Mouse (Mus musculus) midbrain, embryonic 14.5 days (tissue): ENCODE data around the gene Slc6a11. TPM values are rescaled to one million over a fixed set of nuclear protein-coding genes. Genes with fewer than 3 reads are reported as not detected.

Source experiments
- ATAC-seq: fragments of 200-750 bp; cut with Nextera tagmentation; 2 replicates; pipeline ENCODE4 v1.8.0; 2017; ENCODE audit warnings: moderate number of reproducible peaks, moderate library complexity; ENCODE audit not compliant: low FRiP score, low TSS enrichment
- DNase-seq: peaks from one replicate; pipeline ENCODE4 v3.0.0-alpha.2; 2015
- H3K27ac ChIP-seq: fragments of 300-500 bp; sonication (generic); replicated peaks from 2 replicates; pipeline ENCODE4 v1.5.1; 2014; ENCODE audit warnings: mild to moderate bottlenecking, low read depth, low read length, moderate library complexity
- H3K27me3 ChIP-seq: fragments of 300-500 bp; sonication (generic); 2 replicates; pipeline ENCODE4 v1.6.1; 2014; ENCODE audit warnings: low read length, control low read depth, mixed read lengths; ENCODE audit not compliant: control insufficient read depth, insufficient read depth
- H3K36me3 ChIP-seq: fragments of 300-500 bp; sonication (generic); 2 replicates; pipeline ENCODE4 v1.6.1; 2014; ENCODE audit warnings: low read length, control low read depth; ENCODE audit not compliant: control insufficient read depth, insufficient read depth
- H3K4me1 ChIP-seq: fragments of 300-500 bp; sonication (generic); 2 replicates; pipeline ENCODE4 v1.6.1; 2014; ENCODE audit warnings: mild to moderate bottlenecking, antibody characterized with exemption, low read length, control low read depth; ENCODE audit not compliant: control insufficient read depth, insufficient read depth
- H3K4me2 ChIP-seq: fragments of 300-500 bp; sonication (generic); 2 replicates; pipeline ENCODE4 v1.6.1; 2014; ENCODE audit warnings: mild to moderate bottlenecking, low read length, moderate library complexity
- H3K4me3 ChIP-seq: fragments of 300-500 bp; sonication (generic); replicated peaks from 2 replicates; pipeline ENCODE4 v1.5.1; 2014; ENCODE audit warnings: low read depth, low read length
- H3K9ac ChIP-seq: fragments of 300-500 bp; sonication (generic); replicated peaks from 2 replicates; pipeline ENCODE4 v1.6.1; 2014; ENCODE audit warnings: mild to moderate bottlenecking, low read length, moderate library complexity
- H3K9me3 ChIP-seq: fragments of 300-500 bp; sonication (generic); 2 replicates; pipeline ENCODE4 v1.6.1; 2016; ENCODE audit warnings: low read length, control low read depth, mixed read lengths; ENCODE audit not compliant: control insufficient read depth
- WGBS: fragments of 180-500 bp; shearing (Covaris S2); extraction: QIAGEN DNeasy Blood & Tissue Kit; methylation state at CpG from one replicate; pipeline ENCODE4 v1.1.7; 2014; 5-methylcytosine and 5-hydroxymethylcytosine counted together
- polyA plus RNA-seq: library from polyadenylated mRNA; unstranded; fragments of >200 nt; fragmentation: Nextera tagmentation; extraction: Ambion mirVana; gene quantifications from 2 replicates; pipeline ENCODE4 v1.2.1, GENCODE M21; 2014

The Slc6a11 gene
- polyA plus RNA-seq, 1 experiment from 2014 or later = 15.0 TPM

DNA sequence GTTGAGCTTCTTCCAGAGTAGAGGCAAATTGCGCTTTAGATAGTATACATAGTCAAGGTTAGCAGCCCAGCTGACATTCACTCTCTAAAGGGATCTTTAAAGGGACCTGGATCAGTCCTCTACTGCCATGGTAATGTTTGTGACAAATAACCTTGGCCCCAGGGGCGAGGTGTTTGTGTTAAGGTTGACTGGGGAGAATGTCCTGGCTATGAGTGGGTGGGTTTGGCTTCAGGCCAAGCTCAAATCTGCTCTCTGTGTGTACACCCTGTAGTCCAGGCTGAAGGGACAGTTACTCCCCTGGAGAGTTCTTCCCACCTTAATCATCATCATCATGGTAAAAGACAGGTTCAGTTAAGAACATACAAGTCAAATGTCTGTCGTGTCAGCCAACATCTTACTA is 97.2 kb downstream of the Slc6a11 start:
- H3K4me1 ChIP-seq = no peaks in the 10 kb centered on the region
- H3K4me2 ChIP-seq = no peak overlapping the region
- no peaks in the 10 kb centered on the region for H3K9me3 ChIP-seq
- no peak overlapping the region for H3K27ac ChIP-seq
- ATAC-seq = no peak
- H3K4me3 ChIP-seq = no peak overlapping the region
- no peak for DNase-seq
- H3K9ac ChIP-seq = no peak overlapping the region
- 80% methylated on average over 3 of the region's 3 CpGs for WGBS
- H3K27me3 ChIP-seq = no peaks in the 10 kb centered on the region
- no peaks in the 10 kb centered on the region for H3K36me3 ChIP-seq

DNA sequence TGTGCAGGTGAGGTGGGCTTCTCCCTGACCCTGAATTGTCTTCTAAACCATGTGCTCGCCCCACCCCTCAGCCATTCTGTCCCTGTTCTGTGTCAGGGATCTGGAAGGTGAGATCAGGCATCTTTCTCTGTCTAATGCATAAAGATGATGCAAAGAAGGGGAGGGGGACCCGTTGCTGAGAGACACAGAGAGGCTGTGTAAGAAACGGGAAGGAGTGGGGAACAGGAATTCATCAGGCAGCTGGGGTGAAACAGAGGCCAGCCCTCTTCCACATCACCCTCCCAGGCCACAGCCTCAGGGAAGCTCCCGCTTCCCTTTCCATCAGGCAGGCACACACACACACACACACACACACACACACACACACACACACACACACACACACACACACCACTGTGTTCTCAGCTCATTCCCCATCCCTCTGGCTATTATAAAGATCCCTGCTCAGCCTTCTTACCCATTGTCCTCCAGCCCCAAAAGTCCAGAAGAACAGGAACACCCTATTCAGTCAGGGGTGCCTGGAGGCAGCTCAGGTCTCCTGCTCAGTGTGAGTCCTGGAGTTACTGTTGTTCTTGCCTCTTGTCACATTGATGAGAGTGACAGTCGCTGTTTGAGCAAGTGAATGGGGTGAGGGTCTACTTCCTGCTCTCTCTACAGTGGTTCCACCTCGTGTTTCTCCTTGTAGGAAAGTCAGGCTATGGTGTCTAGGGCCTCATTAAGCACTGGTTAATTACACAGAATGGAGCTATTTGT is 108.0 kb downstream of the Slc6a11 start:
- DNase-seq = peak; percentile 70
- ATAC-seq = peak; percentile 55; the same call in 1 of the 2 replicates
- no peaks in the 10 kb centered on the region for H3K27me3 ChIP-seq

DNA sequence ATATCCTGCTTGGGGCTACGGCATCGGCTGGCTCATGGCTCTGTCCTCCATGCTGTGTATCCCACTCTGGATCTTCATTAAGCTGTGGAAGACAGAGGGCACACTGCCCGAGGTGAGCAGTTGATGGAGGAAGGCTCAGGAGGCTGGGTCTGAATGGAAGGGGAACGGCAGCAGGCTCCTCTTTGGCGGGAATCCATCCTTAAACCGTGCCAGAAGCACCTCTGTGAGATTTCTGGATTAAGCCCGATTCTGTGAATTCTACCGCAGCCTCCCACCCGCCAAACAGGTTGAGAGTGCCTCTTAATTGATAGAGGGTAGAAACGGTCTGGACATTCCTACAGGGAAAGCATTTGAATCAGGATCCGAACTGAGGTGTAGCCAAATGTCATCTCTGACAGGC is 114.6 kb downstream of the Slc6a11 start:
- ATAC-seq (no peak), DNase-seq (no peak)
- WGBS = 72% methylated on average over 11 of the region's 11 CpGs
- Histone ChIP-seq H3K27me3 (no peaks in the 10 kb centered on the region), H3K4me3 (no peak overlapping the region), H3K4me1 (no peaks in the 10 kb centered on the region), H3K4me2 (no peak overlapping the region), H3K36me3 (no peaks in the 10 kb centered on the region), H3K9ac (no peak overlapping the region), H3K27ac (no peak overlapping the region), H3K9me3 (no peaks in the 10 kb centered on the region)

More for the DNA sequence above, 108.0 kb downstream of the Slc6a11 start:
- Histone ChIP-seq H3K4me1 (peaks cover 24% of the 10 kb centered on the region), H3K4me2 (no peak overlapping the region), H3K9me3 (no peaks in the 10 kb centered on the region), H3K36me3 (no peaks in the 10 kb centered on the region), H3K9ac (no peak overlapping the region), H3K4me3 (no peak overlapping the region), H3K27ac (peak overlapping the region; percentile 55)
- WGBS = 18% methylated on average over 6 of the region's 6 CpGs

DNA sequence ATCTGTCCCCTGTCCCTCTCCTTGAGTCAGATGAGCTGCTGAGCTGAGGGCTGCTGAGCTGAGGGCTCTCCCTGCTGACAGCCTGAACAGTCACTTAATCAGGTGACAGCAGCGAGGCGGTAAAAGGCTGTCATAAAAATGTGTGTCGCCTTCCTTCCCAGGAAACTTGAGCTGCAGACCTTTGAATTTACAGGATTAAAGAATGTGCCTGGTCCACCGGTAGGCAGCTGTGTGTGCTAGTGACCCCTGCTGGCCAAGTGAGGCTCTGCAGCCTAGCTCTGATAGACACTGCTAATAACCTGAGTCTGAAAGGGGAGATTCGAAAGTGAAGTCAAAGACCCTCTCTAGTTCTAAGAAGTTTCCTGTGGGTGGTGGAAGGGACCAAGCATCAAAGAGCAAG is 119.3 kb downstream of the Slc6a11 start:
- no peaks in the 10 kb centered on the region for H3K36me3 ChIP-seq
- H3K4me1 ChIP-seq = no peaks in the 10 kb centered on the region
- H3K9ac ChIP-seq = no peak overlapping the region
- ATAC-seq = no peak; the same call in 1 of the 2 replicates
- H3K27me3 ChIP-seq = no peaks in the 10 kb centered on the region
- H3K27ac ChIP-seq = peak overlapping the region; percentile 15; the same call in 1 of the 2 replicates
- peak; percentile 91 for DNase-seq
- H3K4me3 ChIP-seq = no peak overlapping the region
- WGBS = 10% methylated on average over 5 of the region's 5 CpGs
- H3K4me2 ChIP-seq = no peak overlapping the region
- H3K9me3 ChIP-seq = no peaks in the 10 kb centered on the region

DNA sequence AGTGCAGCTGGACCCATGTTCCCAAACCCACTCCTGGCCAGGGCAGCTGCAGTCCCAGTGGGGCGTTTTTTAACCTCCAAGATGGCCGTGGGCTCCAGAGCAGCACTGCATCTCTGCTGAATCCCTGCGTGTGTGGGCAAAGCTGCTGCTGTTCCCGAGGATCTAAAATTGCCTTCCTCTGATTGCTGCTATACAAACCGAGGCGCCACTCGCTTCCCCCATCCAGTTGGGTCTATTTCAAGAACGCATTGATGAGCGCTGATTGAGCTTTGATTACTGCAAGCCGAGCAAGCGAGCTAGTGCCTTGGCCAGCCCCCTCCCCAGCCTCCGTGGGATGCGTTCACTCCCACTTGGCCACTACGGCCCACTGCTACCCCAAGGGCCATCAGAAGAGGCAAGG is 123.9 kb downstream of the Slc6a11 start:
- ATAC-seq = no peak
- Histone ChIP-seq H3K9ac (no peak overlapping the region), H3K4me2 (no peak overlapping the region), H3K4me3 (no peak overlapping the region), H3K27ac (no peak overlapping the region), H3K27me3 (no peaks in the 10 kb centered on the region), H3K9me3 (no peaks in the 10 kb centered on the region), H3K4me1 (peaks cover 22% of the 10 kb centered on the region), H3K36me3 (no peaks in the 10 kb centered on the region)
- WGBS = 78% methylated on average over 14 of the region's 14 CpGs
- DNase-seq = no peak

DNA sequence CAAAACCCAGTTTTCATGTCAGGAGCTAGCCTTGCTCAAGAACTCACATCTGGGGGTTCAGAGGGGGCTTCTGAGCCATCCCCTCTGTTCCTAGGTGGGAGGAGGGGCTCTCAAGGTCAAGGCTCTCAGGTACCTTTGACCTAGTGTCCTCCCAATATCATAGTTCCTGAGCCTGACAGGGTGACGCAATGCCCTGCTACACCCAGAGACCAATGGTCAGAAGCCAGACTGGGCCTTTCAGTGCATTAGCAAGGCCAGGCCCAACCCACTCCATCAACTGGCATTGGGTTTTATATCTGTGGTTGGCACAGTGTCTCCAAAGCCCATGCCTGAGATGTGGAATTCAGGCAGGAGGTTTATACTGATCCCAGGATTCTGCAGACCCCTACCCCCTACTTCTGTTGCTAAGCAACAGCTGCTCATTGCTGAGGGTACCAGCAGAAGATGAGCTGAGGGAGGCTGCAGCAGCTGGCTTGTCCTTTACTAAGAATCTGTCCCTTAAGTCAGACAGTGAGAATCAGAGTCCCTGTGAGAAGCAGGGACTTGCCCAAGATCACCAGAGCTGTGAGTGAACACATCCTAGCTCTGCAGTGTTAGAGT is 126.8 kb downstream of the Slc6a11 start:
- no peak overlapping the region for H3K4me3 ChIP-seq
- ATAC-seq = no peak
- H3K36me3 ChIP-seq = no peaks in the 10 kb centered on the region
- peak; percentile 74 for DNase-seq
- H3K27me3 ChIP-seq = no peaks in the 10 kb centered on the region
- H3K27ac ChIP-seq = peak overlapping the region; percentile 75
- H3K9me3 ChIP-seq = no peaks in the 10 kb centered on the region
- H3K4me1 ChIP-seq = peaks cover 30% of the 10 kb centered on the region
- H3K4me2 ChIP-seq = no peak overlapping the region
- 0 out of 2 replicates have a peak overlapping the region, but pooled peaks have one; percentile 9 for H3K9ac ChIP-seq
- WGBS = 80% methylated on average over 1 of the region's 1 CpGs

DNA sequence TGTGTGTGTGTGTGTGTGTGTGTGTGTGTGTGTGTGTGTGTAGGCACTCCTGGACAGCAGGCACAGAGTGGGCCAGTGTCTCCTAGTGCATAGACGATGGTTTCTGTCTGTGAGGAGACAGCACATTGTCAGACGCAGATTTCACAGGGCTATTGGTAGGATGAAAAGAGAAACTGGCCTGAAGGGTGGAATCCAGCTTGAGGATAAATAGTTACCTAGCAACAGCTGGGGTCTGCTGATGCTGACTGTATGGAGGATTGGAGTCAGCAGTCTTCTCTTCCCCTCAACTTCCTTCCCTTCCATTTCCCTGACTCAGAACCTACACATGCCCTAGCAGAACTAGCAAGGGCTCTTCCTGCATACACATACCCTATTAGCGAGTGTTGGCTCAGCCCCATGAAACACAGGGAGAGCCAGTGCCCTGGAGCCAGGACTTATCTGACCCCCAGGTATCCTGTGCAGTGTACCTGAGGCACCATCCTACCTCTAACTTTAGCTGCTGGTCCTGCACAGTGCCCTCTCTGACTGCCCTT is 127.7 kb downstream of the Slc6a11 start:
- WGBS = 26% methylated on average over 3 of the region's 3 CpGs
- DNase-seq (peak; percentile 56), ATAC-seq (no peak; the same call in 1 of the 2 replicates)
- H3K9ac ChIP-seq = no peak overlapping the region
- H3K27me3 ChIP-seq = no peaks in the 10 kb centered on the region
- no peaks in the 10 kb centered on the region for H3K36me3 ChIP-seq
- H3K9me3 ChIP-seq = no peaks in the 10 kb centered on the region
- H3K4me3 ChIP-seq = no peak overlapping the region
- no peak overlapping the region for H3K4me2 ChIP-seq
- peaks cover 32% of the 10 kb centered on the region for H3K4me1 ChIP-seq
- peak overlapping the region; percentile 75 for H3K27ac ChIP-seq

DNA sequence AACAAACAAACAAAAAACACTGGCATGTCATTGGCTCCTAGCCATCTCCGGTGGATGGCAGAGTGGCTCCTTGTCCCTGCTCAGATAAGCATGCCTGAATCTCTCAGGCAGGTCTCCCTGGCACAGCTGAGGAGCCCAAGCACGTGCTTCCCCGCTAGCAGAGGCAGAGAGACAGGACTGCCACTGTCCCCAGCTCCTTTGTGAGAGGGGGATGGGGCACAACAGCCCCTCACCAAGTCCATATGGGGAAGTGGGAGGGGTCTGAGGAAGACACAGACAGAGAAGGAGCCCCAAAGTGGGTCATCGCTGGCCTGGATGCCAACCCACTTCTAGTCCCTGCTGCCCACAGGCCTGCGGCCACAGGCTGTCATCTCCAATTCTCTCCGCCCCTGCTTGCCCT is 130.6 kb downstream of the Slc6a11 start:
- WGBS = 54% methylated on average over 6 of the region's 6 CpGs

More for the DNA sequence above, 130.6 kb downstream of the Slc6a11 start:
- Histone ChIP-seq H3K4me3 (no peak overlapping the region), H3K9ac (no peak overlapping the region), H3K4me1 (peaks cover 37% of the 10 kb centered on the region), H3K27ac (no peak overlapping the region), H3K4me2 (no peak overlapping the region), H3K9me3 (no peaks in the 10 kb centered on the region), H3K36me3 (no peaks in the 10 kb centered on the region), H3K27me3 (no peaks in the 10 kb centered on the region)
- ATAC-seq (peak; percentile 48; the same call in 1 of the 2 replicates), DNase-seq (peak; percentile 55)
